Comparison of ENCODE assay signal across 8 mouse cellular contexts in genomic region chr5:140194173-140194572, GRCm38 (mm10).
DNase-seq lines count a peak whose midpoint lies in the region; ATAC-seq and TF ChIP-seq lines count a peak whose summit lies in the region.
"Had no signal": no experiment of that assay in that cellular context is flagged by ENCODE, and none has a peak within 500 bp of the region (broad histone marks: within the 10 kb centered on the region; RNA-seq: fewer than 3 reads in every experiment).

No protein-coding gene starts in this region.

- no peak for TF ChIP-seq CTCF in heart, adult 2 months (IDR thresholded peaks at IDR 0.05)

- no peaks in the 10 kb centered on the region for H3K27me3 ChIP-seq in heart, adult 2 months (ENCODE audit: control insufficient read depth, insufficient read depth, low read length)

- no peaks in the 10 kb centered on the region for H3K36me3 ChIP-seq in heart, adult 2 months (ENCODE audit: control insufficient read depth, insufficient read depth, low read length)

- peaks cover 1% of the 10 kb centered on the region; the same call in 1 of the 2 replicates for H3K4me1 ChIP-seq in heart, adult 2 months (ENCODE audit: control insufficient read depth, insufficient read depth, low read length)

- intact Hi-C loops in heart, adult 2 months (cut with DNase I): no loop called here
- intact Hi-C loops in left cerebral cortex, postnatal 25 days (cut with DNase I): no loop called here

- no peak overlapping the region for H3K4me3 ChIP-seq in heart, adult 2 months

- DNase-seq in 416B (ENCODE audit: low read depth) (peak; percentile 20), NIH3T3 (ENCODE audit: low read depth) (peak; percentile 79)
- DNase-seq in heart, adult 2 months: peak; percentile 35 to 49
- DNase-seq in left cerebral cortex, postnatal 25 days (ENCODE audit: low spot score in 2 of 2): peak; percentile 62 to 92
- no peak for DNase-seq in cerebellum, adult 9-11 months
- DNase-seq in adrenal gland, postnatal 10 days: no peak
- DNase-seq: kidney, postnatal 36 days had no signal

- no peak for TF ChIP-seq POLR2A in heart, adult 2 months (IDR thresholded peaks at IDR 0.05; ENCODE audit: insufficient read depth, low read depth, low read length)

- no peak overlapping the region for H3K27ac ChIP-seq in heart, adult 2 months

- no peak for ATAC-seq in activated CD4-positive, CD25-positive, alpha-beta regulatory T cell, adult 4 months

- no peaks in the 10 kb centered on the region for H3K79me2 ChIP-seq in heart, adult 2 months (replicated peaks; ENCODE audit: control insufficient read depth, insufficient read depth, low read length)

- no peak overlapping the region for H3K9ac ChIP-seq in heart, adult 2 months (ENCODE audit: low read depth, low read length)

- TF ChIP-seq EP300 in heart, adult 2 months (IDR thresholded peaks at IDR 0.05; ENCODE audit: insufficient read depth, low read depth, low read length): no peak

- 50% methylated on average over 11 of the region's 11 CpGs for WGBS in heart, adult 2 months

Comparison
In these comparisons a context has a peak if more than half of its experiments do, and no peak if none do; other contexts are left out.
1. DNase-seq: peak in 416B (single experiment), NIH3T3 (single experiment), heart, adult 2 months (2 of 2) and left cerebral cortex, postnatal 25 days (2 of 2); none in cerebellum, adult 9-11 months (single experiment) and adrenal gland, postnatal 10 days (single experiment).